Mouse (Mus musculus) liver, embryonic 15.5 days (tissue): ENCODE results near the gene Ncaph. TPM values are rescaled to one million over a fixed set of nuclear protein-coding genes. Genes with fewer than 3 reads are reported as not detected.
"Not testable (repeated sequence)": the region's sequence is repeated elsewhere in the genome, so short reads cannot be mapped to it uniquely, and the experiment has no call there.

Source experiments
- ATAC-seq: fragments of 200-750 bp; cut with Nextera tagmentation; 2 replicates; pipeline ENCODE4 v1.8.0; 2017; ENCODE audit warnings: moderate number of reproducible peaks, mild to moderate bottlenecking, moderate library complexity; ENCODE audit not compliant: insufficient read depth
- H3K27ac ChIP-seq: fragments of 300-500 bp; sonication (generic); replicated peaks from 2 replicates; pipeline ENCODE4 v1.5.1; 2015; ENCODE audit warnings: mild to moderate bottlenecking, inconsistent platforms
- H3K27me3 ChIP-seq: fragments of 300-500 bp; sonication (generic); 2 replicates; pipeline ENCODE4 v1.6.1; 2015; ENCODE audit warnings: mild to moderate bottlenecking, inconsistent platforms
- H3K36me3 ChIP-seq: fragments of 300-500 bp; sonication (generic); replicated peaks from 2 replicates; pipeline ENCODE4 v1.6.1; 2015; ENCODE audit warnings: moderate library complexity, mild to moderate bottlenecking, inconsistent platforms
- H3K4me1 ChIP-seq: fragments of 300-500 bp; sonication (generic); replicated peaks from 2 replicates; pipeline ENCODE4 v1.6.1; 2015; ENCODE audit warnings: inconsistent platforms
- H3K4me2 ChIP-seq: fragments of 300-500 bp; sonication (generic); 2 replicates; pipeline ENCODE4 v1.6.1; 2015; ENCODE audit warnings: moderate library complexity, mild to moderate bottlenecking, inconsistent platforms
- H3K4me3 ChIP-seq: fragments of 300-500 bp; sonication (generic); replicated peaks from 2 replicates; pipeline ENCODE4 v1.5.1; 2015; ENCODE audit warnings: mild to moderate bottlenecking, inconsistent platforms
- H3K9ac ChIP-seq: fragments of 300-500 bp; sonication (generic); 2 replicates; pipeline ENCODE4 v1.6.1; 2015; ENCODE audit warnings: moderate library complexity, mild to moderate bottlenecking, inconsistent platforms
- H3K9me3 ChIP-seq: fragments of 300-500 bp; sonication (generic); replicated peaks from 2 replicates; pipeline ENCODE4 v1.6.1; 2016; ENCODE audit warnings: inconsistent platforms
- WGBS: fragments of 180-500 bp; shearing (Covaris S2); methylation state at CpG from one replicate; pipeline ENCODE4 v1.1.7; 2015; ENCODE audit warnings: mixed read lengths; ENCODE audit not compliant: insufficient replicate concordance; 5-methylcytosine and 5-hydroxymethylcytosine counted together
- polyA plus RNA-seq: library from polyadenylated mRNA; unstranded; fragments of >200 nt; fragmentation: Nextera tagmentation; extraction: Ambion mirVana; gene quantifications from 2 replicates; pipeline ENCODE4 v1.2.1, GENCODE M21; 2015

The Ncaph gene
- polyA plus RNA-seq, 1 experiment from 2014 or later: 57.2 TPM

DNA sequence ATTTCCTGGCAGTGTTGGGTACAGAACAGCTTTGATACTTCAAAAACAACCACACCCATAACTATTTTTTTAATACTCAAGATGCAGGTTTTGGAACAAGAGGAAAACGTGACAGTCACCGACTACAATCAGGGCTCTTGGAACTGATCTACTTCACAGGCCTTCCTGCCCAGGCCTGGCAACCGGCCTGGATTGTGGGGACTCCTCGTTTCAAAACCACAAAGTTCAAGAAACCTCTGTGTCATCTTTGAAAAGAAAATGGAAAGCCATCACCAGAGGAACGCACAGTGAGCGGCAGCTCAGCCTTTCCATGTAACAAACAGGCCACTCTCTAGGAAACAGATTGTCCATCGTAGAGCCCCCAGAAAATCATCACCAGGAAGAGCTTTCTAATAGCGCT is 5.3 kb upstream of the Ncaph start:
- Histone ChIP-seq H3K4me1 (peaks cover 76% of the 10 kb centered on the region), H3K36me3 (peaks cover 36% of the 10 kb centered on the region), H3K4me2 (no peak overlapping the region), H3K27me3 (no peaks in the 10 kb centered on the region), H3K27ac (no peak overlapping the region), H3K4me3 (no peak overlapping the region), H3K9ac (no peak overlapping the region), H3K9me3 (no peaks in the 10 kb centered on the region)
- 83% methylated on average over 8 of the region's 8 CpGs for WGBS
- ATAC-seq: no peak

DNA sequence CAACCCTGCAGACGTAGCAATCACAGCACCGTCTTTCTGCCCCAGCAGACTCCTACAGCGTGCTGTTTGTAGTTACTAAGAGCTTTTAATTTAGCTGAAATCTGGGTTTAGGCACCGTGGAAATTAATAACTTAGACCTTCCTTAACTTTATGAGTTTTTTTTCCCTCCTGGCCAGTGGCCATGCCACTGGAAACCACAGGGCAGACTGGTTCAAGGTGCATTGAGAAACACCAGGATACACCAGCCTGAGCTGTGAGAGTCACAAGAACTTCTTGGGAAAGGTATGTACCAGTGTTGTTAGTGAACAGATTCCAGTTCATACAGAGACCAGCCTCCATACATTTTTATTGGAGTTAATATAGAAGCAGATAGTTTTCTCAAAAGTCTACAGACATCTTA is 4.7 kb upstream of the Ncaph start:
- Histone ChIP-seq H3K27me3 (no peaks in the 10 kb centered on the region), H3K4me1 (peaks cover 71% of the 10 kb centered on the region), H3K36me3 (peaks cover 36% of the 10 kb centered on the region), H3K9ac (no peak overlapping the region), H3K9me3 (no peaks in the 10 kb centered on the region), H3K27ac (no peak overlapping the region), H3K4me2 (no peak overlapping the region), H3K4me3 (no peak overlapping the region)
- no peak for ATAC-seq
- WGBS: 87% methylated on average over 4 of the region's 4 CpGs

- Histone ChIP-seq H3K27ac (no peak overlapping the region), H3K4me2 (no peak overlapping the region), H3K27me3 (no peaks in the 10 kb centered on the region), H3K4me3 (no peak overlapping the region), H3K9me3 (no peaks in the 10 kb centered on the region), H3K9ac (no peak overlapping the region), H3K4me1 (peaks cover 69% of the 10 kb centered on the region), H3K36me3 (peaks cover 36% of the 10 kb centered on the region)
- no peak for ATAC-seq
- WGBS: 75% methylated on average over 10 of the region's 10 CpGs
Observed at GRCm38 (mm10) chr2:127137838-127138420, 4.2 kb upstream of the Ncaph start.

DNA sequence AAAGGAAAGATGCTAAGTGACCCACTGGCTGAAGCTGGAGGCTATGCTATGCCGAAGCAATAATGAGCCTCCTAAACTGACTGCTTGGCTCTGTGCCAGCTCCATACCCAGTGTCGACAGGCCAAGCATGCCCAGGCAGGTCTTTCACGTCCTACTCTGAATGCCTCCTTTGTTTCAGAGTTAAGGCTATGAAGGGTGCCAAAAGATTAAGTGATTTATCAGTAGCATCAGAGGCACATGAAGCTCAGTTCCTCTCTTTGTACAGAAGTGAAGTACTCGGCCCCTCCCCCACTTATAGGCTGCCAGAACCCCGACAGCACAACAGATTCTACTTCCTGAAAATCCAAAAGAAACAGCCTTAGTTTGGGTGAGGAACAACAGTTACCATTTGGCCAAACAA is 3.2 kb upstream of the Ncaph start:
- Histone ChIP-seq H3K4me2 (no peak overlapping the region), H3K4me1 (peaks cover 69% of the 10 kb centered on the region), H3K36me3 (peaks cover 36% of the 10 kb centered on the region), H3K9ac (no peak overlapping the region), H3K27ac (peak overlapping the region; percentile 12; the same call in 1 of the 2 replicates), H3K9me3 (no peaks in the 10 kb centered on the region), H3K27me3 (no peaks in the 10 kb centered on the region), H3K4me3 (no peak overlapping the region)
- no peak for ATAC-seq
- WGBS: 13% methylated on average over 5 of the region's 5 CpGs

DNA sequence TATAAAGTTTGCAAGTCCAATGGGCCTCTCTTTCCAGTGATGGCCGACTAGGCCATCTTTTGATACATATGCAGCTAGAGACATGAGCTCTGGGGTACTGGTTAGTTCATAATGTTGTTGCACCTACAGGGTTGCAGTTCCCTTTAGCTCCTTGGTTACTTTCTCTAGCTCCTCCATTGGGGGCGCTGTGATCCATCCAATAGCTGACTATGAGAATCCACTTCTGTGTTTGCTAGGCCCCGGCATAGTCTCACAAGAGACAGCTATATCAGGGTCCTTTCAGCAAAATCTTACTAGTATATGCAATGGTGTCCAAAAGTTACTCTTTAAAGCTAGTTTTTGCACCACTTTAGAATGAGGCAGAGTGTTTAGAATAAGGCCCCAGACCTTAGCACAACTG is 1.5 kb upstream of the Ncaph start:
- WGBS: 18% methylated on average over 3 of the region's 3 CpGs
- H3K4me3 ChIP-seq: not testable (repeated sequence)

DNA sequence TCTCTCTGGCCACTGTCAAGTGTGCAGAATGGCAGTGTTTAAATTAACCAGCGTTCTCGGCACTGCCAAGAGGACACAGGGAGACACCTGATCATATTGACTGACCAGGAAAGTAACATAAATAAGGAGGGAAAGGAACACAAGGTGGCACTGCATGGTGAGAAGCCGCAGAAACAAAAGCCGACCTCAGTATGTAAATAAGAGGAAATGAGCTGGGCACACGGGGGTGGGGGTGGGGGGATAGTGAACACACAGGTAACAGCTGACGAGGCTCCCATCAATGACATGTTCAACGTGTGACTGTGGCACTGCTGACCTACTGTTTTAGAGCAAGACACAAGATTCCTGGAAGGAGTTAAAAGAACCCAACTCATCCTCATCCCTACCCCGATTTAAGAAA is 2.4 kb downstream of the Ncaph start:
- no peak for ATAC-seq
- Histone ChIP-seq H3K4me1 (peaks cover 61% of the 10 kb centered on the region), H3K4me2 (peak overlapping the region; percentile 76), H3K4me3 (peak overlapping the region; percentile 88), H3K9me3 (no peaks in the 10 kb centered on the region), H3K36me3 (peaks cover 27% of the 10 kb centered on the region), H3K27me3 (no peaks in the 10 kb centered on the region), H3K27ac (no peak overlapping the region), H3K9ac (no peak overlapping the region)
- WGBS: 62% methylated on average over 8 of the region's 8 CpGs

More for the DNA sequence above, 1.5 kb upstream of the Ncaph start:
- not testable (repeated sequence) for H3K27ac ChIP-seq, H3K4me2 ChIP-seq, ATAC-seq, H3K9ac ChIP-seq, H3K27me3 ChIP-seq, H3K9me3 ChIP-seq
- peaks cover 19% of the 10 kb centered on the region for H3K36me3 ChIP-seq
- peaks cover 69% of the 10 kb centered on the region for H3K4me1 ChIP-seq

GRCm38 (mm10) chr2:127128926-127129325 is 4.8 kb downstream of the Ncaph start:
- H3K27ac ChIP-seq: no peak overlapping the region; the same call in 1 of the 2 replicates
- H3K4me3 ChIP-seq: no peak overlapping the region
- 56% methylated on average over 5 of the region's 5 CpGs for WGBS
- no peaks in the 10 kb centered on the region for H3K27me3 ChIP-seq
- H3K9me3 ChIP-seq: no peaks in the 10 kb centered on the region
- peaks cover 46% of the 10 kb centered on the region for H3K4me1 ChIP-seq
- no peak overlapping the region for H3K9ac ChIP-seq
- no peak overlapping the region for H3K4me2 ChIP-seq
- no peak for ATAC-seq
- H3K36me3 ChIP-seq: peaks cover 52% of the 10 kb centered on the region

DNA sequence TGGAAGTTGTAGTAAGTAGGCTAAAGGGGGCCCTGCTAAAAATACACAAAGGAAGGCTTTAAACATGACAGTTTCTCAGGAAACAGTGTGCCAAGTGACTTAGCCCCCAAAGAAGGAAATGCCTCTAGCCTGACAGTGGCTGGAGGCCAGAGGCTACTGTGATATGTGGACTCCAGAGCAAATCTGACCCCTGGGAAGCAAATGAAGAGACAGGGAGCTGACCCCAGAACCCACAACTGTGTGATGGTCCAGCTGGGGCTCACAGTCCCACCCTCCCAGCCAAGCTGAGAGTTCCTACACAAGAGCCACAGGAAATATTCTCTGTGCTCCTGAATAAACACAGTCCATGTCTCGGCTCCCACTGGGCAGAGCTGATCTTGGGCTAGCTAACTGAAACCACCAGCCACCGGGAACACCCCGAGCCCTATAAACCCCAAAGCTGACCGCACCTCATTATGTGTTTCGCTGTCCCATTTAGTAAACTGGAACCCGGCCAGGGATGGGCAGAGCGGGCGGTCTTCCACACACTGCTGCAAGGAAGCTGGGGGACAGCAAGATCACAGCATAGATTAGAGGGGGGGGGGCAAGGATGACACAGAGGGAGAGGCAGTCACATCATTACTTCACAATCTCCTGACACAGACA is 12.0 kb downstream of the Ncaph start:
- no peak overlapping the region for H3K27ac ChIP-seq
- WGBS: 89% methylated on average over 8 of the region's 8 CpGs
- ATAC-seq: no peak
- no peaks in the 10 kb centered on the region for H3K4me1 ChIP-seq
- H3K4me2 ChIP-seq: no peak overlapping the region
- H3K9me3 ChIP-seq: no peaks in the 10 kb centered on the region
- H3K36me3 ChIP-seq: peaks cover 99% of the 10 kb centered on the region
- H3K9ac ChIP-seq: no peak overlapping the region
- H3K27me3 ChIP-seq: no peaks in the 10 kb centered on the region
- H3K4me3 ChIP-seq: no peak overlapping the region

- H3K27ac ChIP-seq: no peak overlapping the region
- no peaks in the 10 kb centered on the region for H3K27me3 ChIP-seq
- no peak for ATAC-seq
- H3K4me2 ChIP-seq: no peak overlapping the region
- 87% methylated on average over 4 of the region's 4 CpGs for WGBS
- H3K9ac ChIP-seq: no peak overlapping the region
- no peaks in the 10 kb centered on the region for H3K4me1 ChIP-seq
- H3K9me3 ChIP-seq: no peaks in the 10 kb centered on the region
- H3K4me3 ChIP-seq: no peak overlapping the region
- H3K36me3 ChIP-seq: peaks cover 100% of the 10 kb centered on the region
Observed at GRCm38 (mm10) chr2:127108986-127109385, 24.8 kb downstream of the Ncaph start.

DNA sequence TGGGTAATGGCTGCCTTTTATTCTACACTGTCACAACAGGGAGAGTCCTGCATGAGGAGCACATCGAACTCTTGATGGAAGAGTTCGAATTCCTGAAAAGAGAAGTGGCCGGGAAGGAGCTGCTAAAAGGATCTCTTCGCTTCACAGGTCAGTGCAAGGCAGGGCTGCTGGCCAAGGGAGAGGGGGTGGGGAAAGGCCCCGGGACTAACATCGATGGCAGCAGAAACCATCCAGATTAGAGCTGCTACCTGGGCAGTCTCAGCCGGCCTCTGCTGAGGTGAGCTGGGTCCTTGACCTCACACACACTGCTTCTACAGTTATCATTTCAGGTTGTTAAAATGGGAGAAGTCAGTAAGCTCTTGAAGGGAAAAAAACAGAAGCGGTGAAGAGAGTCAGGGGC is 41.8 kb downstream of the Ncaph start:
- H3K27ac ChIP-seq: no peak overlapping the region
- no peak overlapping the region for H3K9ac ChIP-seq
- H3K9me3 ChIP-seq: no peaks in the 10 kb centered on the region
- no peak overlapping the region for H3K4me2 ChIP-seq
- peaks cover 33% of the 10 kb centered on the region for H3K36me3 ChIP-seq
- ATAC-seq: no peak
- no peaks in the 10 kb centered on the region for H3K4me1 ChIP-seq
- WGBS: 74% methylated on average over 8 of the region's 8 CpGs
- no peak overlapping the region for H3K4me3 ChIP-seq
- H3K27me3 ChIP-seq: no peaks in the 10 kb centered on the region

DNA sequence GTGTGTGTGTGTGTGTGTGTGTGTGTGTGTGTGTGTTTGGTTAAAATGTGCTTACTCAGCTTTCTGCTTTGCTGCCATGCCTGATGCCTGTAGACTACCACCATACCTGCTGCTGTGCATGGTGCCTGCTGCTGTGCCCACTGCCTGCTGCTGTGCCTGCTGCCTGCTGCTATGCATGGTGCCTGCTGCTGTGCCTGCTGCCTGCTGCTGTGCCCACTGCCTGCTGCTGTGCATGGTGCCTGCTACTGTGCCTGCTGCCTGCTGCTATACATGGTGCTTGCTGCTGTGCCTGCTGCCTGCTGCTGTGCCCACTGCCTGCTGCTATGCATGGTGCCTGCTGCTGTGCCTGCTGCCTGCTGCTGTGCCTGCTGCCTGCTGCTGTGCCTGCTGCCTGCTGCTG is 43.6 kb downstream of the Ncaph start:
- H3K4me3 ChIP-seq, H3K9ac ChIP-seq, H3K9me3 ChIP-seq, H3K4me1 ChIP-seq, ATAC-seq, H3K4me2 ChIP-seq, H3K27me3 ChIP-seq, H3K27ac ChIP-seq: not testable (repeated sequence)
- peaks cover 34% of the 10 kb centered on the region for H3K36me3 ChIP-seq

- no peak overlapping the region for H3K4me2 ChIP-seq
- H3K36me3 ChIP-seq: peaks cover 21% of the 10 kb centered on the region
- H3K4me3 ChIP-seq: no peak overlapping the region
- 49% methylated on average over 5 of the region's 5 CpGs for WGBS
- H3K4me1 ChIP-seq: peaks cover 1% of the 10 kb centered on the region
- no peak overlapping the region for H3K27ac ChIP-seq
- H3K9me3 ChIP-seq: no peaks in the 10 kb centered on the region
- H3K27me3 ChIP-seq: no peaks in the 10 kb centered on the region
- no peak for ATAC-seq
- H3K9ac ChIP-seq: no peak overlapping the region
Observed at GRCm38 (mm10) chr2:127086235-127086634, 47.5 kb downstream of the Ncaph start.
